Mouse (Mus musculus) cerebellum, adult 11 months (tissue): ENCODE results near the gene Egln3.

Experiments used
- DNase-seq: peaks from one replicate; pipeline ENCODE4 v3.0.0; 2022

The Egln3 gene

GRCm38 (mm10) chr12:54203656-54204045 lies at the start of gene Egln3:
TSS of gene Egln3 (minus strand) at chr12:54203860.
- DNase-seq = peak; percentile 24

GRCm38 (mm10) chr12:54253449-54253848 lies 49.8 kb upstream of the Egln3 start:
- no peak for DNase-seq

- DNase-seq = no peak
Measured at GRCm38 (mm10) chr12:54251942-54252400, 48.3 kb upstream of the Egln3 start.

GRCm38 (mm10) chr12:54247835-54248234 lies 44.2 kb upstream of the Egln3 start:
- DNase-seq = no peak

- DNase-seq = no peak
Measured at GRCm38 (mm10) chr12:54243158-54243557, 39.5 kb upstream of the Egln3 start.

GRCm38 (mm10) chr12:54241976-54242375 lies 38.3 kb upstream of the Egln3 start:
- no peak for DNase-seq

GRCm38 (mm10) chr12:54233794-54234193 lies 30.1 kb upstream of the Egln3 start:
- no peak for DNase-seq

- DNase-seq = no peak
Measured at GRCm38 (mm10) chr12:54232996-54233603, 29.4 kb upstream of the Egln3 start.

- no peak for DNase-seq
Measured at GRCm38 (mm10) chr12:54232456-54232855, 28.8 kb upstream of the Egln3 start.

- no peak for DNase-seq
Measured at GRCm38 (mm10) chr12:54227551-54227950, 23.9 kb upstream of the Egln3 start.

- no peak for DNase-seq
Measured at GRCm38 (mm10) chr12:54226341-54226740, 22.7 kb upstream of the Egln3 start.

GRCm38 (mm10) chr12:54225610-54226009 lies 21.9 kb upstream of the Egln3 start:
- DNase-seq = no peak

- DNase-seq = no peak
Measured at GRCm38 (mm10) chr12:54225090-54225489, 21.4 kb upstream of the Egln3 start.

GRCm38 (mm10) chr12:54222036-54222760 lies 18.5 kb upstream of the Egln3 start:
- DNase-seq = no peak

- no peak for DNase-seq
Measured at GRCm38 (mm10) chr12:54216673-54217072, 13.0 kb upstream of the Egln3 start.

- DNase-seq = no peak
Measured at GRCm38 (mm10) chr12:54214426-54214825, 10.8 kb upstream of the Egln3 start.

- DNase-seq = no peak
Measured at GRCm38 (mm10) chr12:54213871-54214270, 10.2 kb upstream of the Egln3 start.

GRCm38 (mm10) chr12:54213230-54213629 lies 9.6 kb upstream of the Egln3 start:
- DNase-seq = no peak

- no peak for DNase-seq
Measured at GRCm38 (mm10) chr12:54209182-54209563, 5.5 kb upstream of the Egln3 start.

GRCm38 (mm10) chr12:54208433-54209181 lies 4.9 kb upstream of the Egln3 start:
- no peak for DNase-seq

- no peak for DNase-seq
Measured at GRCm38 (mm10) chr12:54205731-54206130, 2.1 kb upstream of the Egln3 start.

- DNase-seq = no peak
Measured at GRCm38 (mm10) chr12:54205195-54205594, 1.5 kb upstream of the Egln3 start.

GRCm38 (mm10) chr12:54202765-54203655 lies 650 bp downstream of the Egln3 start:
- DNase-seq = peak; percentile 3
